Mouse (Mus musculus) neutrophil, adult 5-6 weeks (primary cell): ENCODE results near the gene Dnaic1. TPM values are rescaled to one million over a fixed set of nuclear protein-coding genes. Genes with fewer than 3 reads are reported as not detected.

Source experiments
- ATAC-seq: fragments of 151-379, 151-347 bp; 2 replicates; pipeline ENCODE4 v1.8.0; 2017; ENCODE audit warnings: mild to moderate bottlenecking, moderate TSS enrichment; ENCODE audit not compliant: insufficient number of reproducible peaks, poor library complexity, low FRiP score, severe bottlenecking; ENCODE audit errors: extremely low read depth
- total RNA-seq: library from RNA; stranded (forward); fragments of 200-1000 nt; gene quantifications from 2 replicates; pipeline ENCODE4 v1.2.3, GENCODE M21; 2017

Dnaic1 gene
- not detected in 2 replicates for total RNA-seq

GRCm38 (mm10) chr4:41569411-41569885 is at the start of gene Dnaic1, which contains the start of gene Fam219a:
Gene Dnaic1 (plus strand): TSS chr4:41569775.
Gene Fam219a (minus strand): TSS chr4:41569538.
- ATAC-seq = peak; percentile 96

- ATAC-seq = no peak
Measured at GRCm38 (mm10) chr4:41520641-41521040, 48.9 kb upstream of the Dnaic1 start.

GRCm38 (mm10) chr4:41522136-41522535 is 47.4 kb upstream of the Dnaic1 start:
- no peak for ATAC-seq

- ATAC-seq = no peak
Measured at GRCm38 (mm10) chr4:41522788-41523187, 46.8 kb upstream of the Dnaic1 start.

GRCm38 (mm10) chr4:41523839-41524238 is 45.7 kb upstream of the Dnaic1 start:
- ATAC-seq = no peak

GRCm38 (mm10) chr4:41524829-41525228 is 44.7 kb upstream of the Dnaic1 start:
- ATAC-seq = no peak

GRCm38 (mm10) chr4:41526553-41526952 is 43.0 kb upstream of the Dnaic1 start:
- no peak for ATAC-seq

- ATAC-seq = no peak
Measured at GRCm38 (mm10) chr4:41527076-41527475, 42.5 kb upstream of the Dnaic1 start.

GRCm38 (mm10) chr4:41527996-41528395 is 41.6 kb upstream of the Dnaic1 start:
- ATAC-seq = no peak

- ATAC-seq = no peak
Measured at GRCm38 (mm10) chr4:41532420-41532819, 37.2 kb upstream of the Dnaic1 start.

GRCm38 (mm10) chr4:41534866-41535265 is 34.7 kb upstream of the Dnaic1 start:
- ATAC-seq = no peak

GRCm38 (mm10) chr4:41542136-41542535 is 27.4 kb upstream of the Dnaic1 start:
- ATAC-seq = no peak

GRCm38 (mm10) chr4:41545985-41546384 is 23.6 kb upstream of the Dnaic1 start:
- ATAC-seq = no peak

GRCm38 (mm10) chr4:41547086-41547485 is 22.5 kb upstream of the Dnaic1 start:
- ATAC-seq = no peak

GRCm38 (mm10) chr4:41552529-41552928 is 17.0 kb upstream of the Dnaic1 start:
- peak; percentile 70; the same call in 1 of the 2 replicates for ATAC-seq

- no peak for ATAC-seq
Measured at GRCm38 (mm10) chr4:41553116-41553515, 16.5 kb upstream of the Dnaic1 start.

GRCm38 (mm10) chr4:41554994-41555663 is 14.4 kb upstream of the Dnaic1 start:
- ATAC-seq = no peak

- no peak for ATAC-seq
Measured at GRCm38 (mm10) chr4:41556311-41556953, 13.1 kb upstream of the Dnaic1 start.

- ATAC-seq = no peak
Measured at GRCm38 (mm10) chr4:41557092-41557491, 12.5 kb upstream of the Dnaic1 start.

GRCm38 (mm10) chr4:41563297-41563696 is 6.3 kb upstream of the Dnaic1 start:
- no peak for ATAC-seq
